8 mouse cellular contexts compared by ENCODE assay signal in genomic region chr1:64737502-64738179, GRCm38 (mm10). TPM values are rescaled to one million over a fixed set of nuclear protein-coding genes. Genes with fewer than 3 reads are reported as not detected.
DNase-seq lines count a peak whose midpoint lies in the region; ATAC-seq lines count a peak whose summit lies in the region.

Gene Fzd5, minus strand, starts transcription at chr1:64737751.

- H3K9me3 ChIP-seq in hindbrain, embryonic 13.5 days: no peaks in the 10 kb centered on the region

- 1% methylated on average over 33 of the region's 73 CpGs for WGBS in hindbrain, embryonic 13.5 days

- H3K4me2 ChIP-seq in hindbrain, embryonic 13.5 days: peak within 1 kb of the TSS; percentile 98

- peak; percentile 84 for ATAC-seq in hindbrain, embryonic 13.5 days (ENCODE audit: low FRiP score)

- peak; percentile 71 for DNase-seq in T-cell, adult 2 months (ENCODE audit: low spot score)
- peak; percentile 80 to 87 for DNase-seq in cerebellum, postnatal 14 days
- DNase-seq in frontal cortex, postnatal 25 days (ENCODE audit: low spot score in 2 of 2): peak; percentile 28 to 50
- peak; percentile 72 to 76 for DNase-seq in layer of hippocampus, postnatal 36 days
- DNase-seq in lung, postnatal 36 days: peak; percentile 96
- DNase-seq in retina, embryonic 14.5 days (ENCODE audit: low spot score): peak; percentile 98
- DNase-seq in thymus, postnatal 36 days: peak; percentile 86 to 90

- H3K36me3 ChIP-seq in hindbrain, embryonic 13.5 days: no peaks in the 10 kb centered on the region

- peaks cover 73% of the 10 kb centered on the region for H3K27me3 ChIP-seq in hindbrain, embryonic 13.5 days

- peak within 1 kb of the TSS; percentile 62 for H3K4me3 ChIP-seq in hindbrain, embryonic 13.5 days

- peak within 1 kb of the TSS; percentile 68 for H3K9ac ChIP-seq in hindbrain, embryonic 13.5 days

- H3K27ac ChIP-seq in hindbrain, embryonic 13.5 days: no peak within 1 kb of the TSS

- peaks cover 51% of the 10 kb centered on the region for H3K4me1 ChIP-seq in hindbrain, embryonic 13.5 days (replicated peaks)

RNA-seq across cellular contexts. Expression of gene Fzd5, which starts in this region (rescaled TPM):
- polyA plus RNA-seq in hindbrain, embryonic 13.5 days (2015; fragmentation: Nextera tagmentation; extraction: Ambion mirVana): 0.21 and 0.27 TPM in 2 replicates
- under 1 TPM; 0.70 to 0.94 TPM for total RNA-seq in layer of hippocampus, postnatal 36 days (2021)

Comparison
In these comparisons a context has a peak if more than half of its experiments do, and no peak if none do; other contexts are left out.
1. Peak in ATAC-seq, H3K4me3 ChIP-seq, H3K9ac ChIP-seq and H3K4me2 ChIP-seq in hindbrain, embryonic 13.5 days; RNA of the gene not detected or under 1 TPM.
2. Peak in DNase-seq in layer of hippocampus, postnatal 36 days; RNA of the gene not detected or under 1 TPM.
3. DNase-seq: peak in every context shown above with its lines; median percentile 98 in retina, embryonic 14.5 days; 96 in lung, postnatal 36 days; 88 in thymus, postnatal 36 days; 84 in cerebellum, postnatal 14 days; 74 in layer of hippocampus, postnatal 36 days; 71 in T-cell, adult 2 months; 39 in frontal cortex, postnatal 25 days.